In genomic region chr13:24279762-24280438, GRCm38 (mm10) we compare ENCODE assay signal across 8 mouse cellular contexts. TPM values are rescaled to one million over a fixed set of nuclear protein-coding genes. Genes with fewer than 3 reads are reported as not detected.
DNase-seq lines count a peak whose midpoint lies in the region; ATAC-seq and TF ChIP-seq lines count a peak whose summit lies in the region.

No protein-coding gene starts in this region.

- peak overlapping the region; percentile 72; the same call in 1 of the 2 replicates for H3K9ac ChIP-seq in hindbrain, embryonic 11.5 days (ENCODE audit: low read depth, low read length)
- peak overlapping the region; percentile 79 for H3K9ac ChIP-seq in limb, embryonic 14.5 days (ENCODE audit: low read depth, low read length, severe bottlenecking)
- peak overlapping the region; percentile 71 for H3K9ac ChIP-seq in neural tube, embryonic 11.5 days (ENCODE audit: low read length)

- peak overlapping the region; percentile 92 for H3K4me2 ChIP-seq in hindbrain, embryonic 11.5 days (replicated peaks; ENCODE audit: low read depth, low read length)
- H3K4me2 ChIP-seq in limb, embryonic 14.5 days (replicated peaks; ENCODE audit: low read depth, low read length, severe bottlenecking), result peak overlapping the region; percentile 87
- peak overlapping the region; percentile 95 for H3K4me2 ChIP-seq in neural tube, embryonic 11.5 days (ENCODE audit: low read depth)

- peak overlapping the region; percentile 70 for H3K4me3 ChIP-seq in hindbrain, embryonic 11.5 days (ENCODE audit: low read depth, low read length)
- peak overlapping the region; percentile 76 for H3K4me3 ChIP-seq in limb, embryonic 14.5 days (replicated peaks; ENCODE audit: low read length)
- peak overlapping the region; percentile 49 for H3K4me3 ChIP-seq in neural tube, embryonic 11.5 days (ENCODE audit: low read depth, low read length)

- WGBS in hindbrain, embryonic 11.5 days, result 1% methylated on average over 19 of the region's 21 CpGs
- WGBS in limb, embryonic 14.5 days, result 1% methylated on average over 18 of the region's 21 CpGs
- WGBS in neural tube, embryonic 11.5 days, result 2% methylated on average over 19 of the region's 21 CpGs

- no peak overlapping the region for H3K27ac ChIP-seq in hindbrain, embryonic 11.5 days (ENCODE audit: low read depth, low read length)
- peak overlapping the region; percentile 91; the same call in 1 of the 2 replicates for H3K27ac ChIP-seq in limb, embryonic 14.5 days (replicated peaks; ENCODE audit: low read depth, low read length)
- H3K27ac ChIP-seq in neural tube, embryonic 11.5 days (ENCODE audit: low read depth, low read length), result no peak overlapping the region

- peak; percentile 9 to 29 for DNase-seq in lung, adult 18-20 months
- no peak for DNase-seq in lung, postnatal 25 days (ENCODE audit: low spot score)
- DNase-seq in embryo, embryonic 10 days (ENCODE audit: low spot score), result peak; percentile 55
- peak; percentile 44 for DNase-seq in hindbrain, embryonic 11.5 days (ENCODE audit: low spot score)
- DNase-seq in limb, embryonic 14.5 days (ENCODE audit: low spot score), result no peak
- DNase-seq in neural tube, embryonic 11.5 days (ENCODE audit: low spot score), result peak; percentile 35
- no peak for DNase-seq in gastrocnemius, adult 8-10 months (ENCODE audit: low spot score in 2 of 2)
- DNase-seq in layer of hippocampus, adult 9-10 months (ENCODE audit: low spot score), result no peak

- ATAC-seq in hindbrain, embryonic 11.5 days (ENCODE audit: low FRiP score), result no peak
- no peak for ATAC-seq in limb, embryonic 14.5 days (ENCODE audit: low FRiP score, low read depth)
- ATAC-seq in neural tube, embryonic 11.5 days (ENCODE audit: insufficient read depth, low FRiP score, low TSS enrichment), result no peak

- H3K27me3 ChIP-seq in hindbrain, embryonic 11.5 days (ENCODE audit: control insufficient read depth, insufficient read depth, low read length), result 0 out of 2 replicates have a peak, but pooled peaks cover 2% of the 10 kb centered on the region
- H3K27me3 ChIP-seq in limb, embryonic 14.5 days (ENCODE audit: control insufficient read depth, insufficient read depth, low read length), result no peaks in the 10 kb centered on the region
- no peaks in the 10 kb centered on the region for H3K27me3 ChIP-seq in neural tube, embryonic 11.5 days (ENCODE audit: control insufficient read depth, insufficient read depth, low read length)

- TF ChIP-seq POLR2A in limb, embryonic 14.5 days (IDR thresholded peaks at IDR 0.05; ENCODE audit: borderline replicate concordance, extremely low read depth, insufficient read depth, insufficient read length), result no peak

- H3K9me3 ChIP-seq in hindbrain, embryonic 11.5 days (ENCODE audit: control insufficient read depth, low read length), result no peaks in the 10 kb centered on the region
- no peaks in the 10 kb centered on the region for H3K9me3 ChIP-seq in limb, embryonic 14.5 days (ENCODE audit: control insufficient read depth, low read length)
- no peaks in the 10 kb centered on the region for H3K9me3 ChIP-seq in neural tube, embryonic 11.5 days (ENCODE audit: control insufficient read depth, low read length)

- H3K36me3 ChIP-seq in hindbrain, embryonic 11.5 days (ENCODE audit: control insufficient read depth, insufficient read depth, low read length), result no peaks in the 10 kb centered on the region
- H3K36me3 ChIP-seq in limb, embryonic 14.5 days (ENCODE audit: control insufficient read depth, insufficient read depth, low read length), result peaks cover 3% of the 10 kb centered on the region; the same call in 1 of the 2 replicates
- no peaks in the 10 kb centered on the region for H3K36me3 ChIP-seq in neural tube, embryonic 11.5 days (ENCODE audit: control insufficient read depth, insufficient read depth, low read length)

- peaks cover 3% of the 10 kb centered on the region; the same call in 1 of the 2 replicates for H3K4me1 ChIP-seq in hindbrain, embryonic 11.5 days (replicated peaks; ENCODE audit: control insufficient read depth, insufficient read depth, low read length)
- peaks cover 16% of the 10 kb centered on the region for H3K4me1 ChIP-seq in limb, embryonic 14.5 days (ENCODE audit: control insufficient read depth, insufficient read depth, low read length)
- H3K4me1 ChIP-seq in neural tube, embryonic 11.5 days (ENCODE audit: control insufficient read depth, insufficient read depth, low read length), result peaks cover 4% of the 10 kb centered on the region; the same call in 1 of the 2 replicates

RNA-seq across cellular contexts. Expression of gene Carmil1, which starts 0.7 kb away (rescaled TPM):
- polyA plus RNA-seq in hindbrain, embryonic 11.5 days (2014; fragmentation: Nextera tagmentation; extraction: Ambion mirVana), result 18.3 and 20.0 TPM in 2 replicates
- 18.7 and 21.4 TPM in 2 replicates for polyA plus RNA-seq in limb, embryonic 14.5 days (2012; rRNA removed)
- polyA plus RNA-seq in limb, embryonic 14.5 days (2014; fragmentation: Nextera tagmentation; extraction: Ambion mirVana), result 33.9 and 42.8 TPM in 2 replicates
- polyA plus RNA-seq in neural tube, embryonic 11.5 days (2014; fragmentation: Nextera tagmentation; extraction: Ambion mirVana), result 20.7 and 20.8 TPM in 2 replicates
- 1 to 10 TPM in 2 of 4 experiments, under 1 TPM in 2; 0.51 to 5.9 (median 0.98) TPM for total RNA-seq in gastrocnemius, adult 8-10 months (2022)

RNA-seq across cellular contexts. Expression of gene Cmah, which starts 47.3 kb away (rescaled TPM):
- 0.33 and 0.43 TPM in 2 replicates for polyA plus RNA-seq in hindbrain, embryonic 11.5 days (2014; fragmentation: Nextera tagmentation; extraction: Ambion mirVana)
- 0.27 and 0.30 TPM in 2 replicates for polyA plus RNA-seq in limb, embryonic 14.5 days (2012; rRNA removed)
- 0.19 and 0.48 TPM in 2 replicates for polyA plus RNA-seq in limb, embryonic 14.5 days (2014; fragmentation: Nextera tagmentation; extraction: Ambion mirVana)
- 0.19 and 0.34 TPM in 2 replicates for polyA plus RNA-seq in neural tube, embryonic 11.5 days (2014; fragmentation: Nextera tagmentation; extraction: Ambion mirVana)
- 1 to 10 TPM; 1.1 to 2.2 (median 1.2) TPM for total RNA-seq in gastrocnemius, adult 8-10 months (2022)

Comparison
In these comparisons a context has a peak if more than half of its experiments do, and no peak if none do; other contexts are left out.
1. DNase-seq: peak in lung, adult 18-20 months (2 of 2), embryo, embryonic 10 days (single experiment), hindbrain, embryonic 11.5 days (single experiment) and neural tube, embryonic 11.5 days (single experiment); none in lung, postnatal 25 days (single experiment), limb, embryonic 14.5 days (single experiment), gastrocnemius, adult 8-10 months (0 of 2) and layer of hippocampus, adult 9-10 months (single experiment).
2. Peak in every context shown above with its lines, with median percentiles within 50 percentile points of each other: H3K4me2 ChIP-seq, H3K4me3 ChIP-seq and H3K9ac ChIP-seq.